Comparison of ENCODE assay signal across 21 mouse cellular contexts in genomic region chr12:51849902-51850301, GRCm38 (mm10). TPM values are rescaled to one million over a fixed set of nuclear protein-coding genes. Genes with fewer than 3 reads are reported as not detected.
DNase-seq lines count a peak whose midpoint lies in the region; ATAC-seq and TF ChIP-seq lines count a peak whose summit lies in the region.
"Had no signal": no experiment of that assay in that cellular context is flagged by ENCODE, and none has a peak within 500 bp of the region (broad histone marks: within the 10 kb centered on the region; RNA-seq: fewer than 3 reads in every experiment).

No protein-coding gene starts in this region.

- no peak overlapping the region for H3K4me3 ChIP-seq in heart, embryonic 13.5 days
- H3K4me3 ChIP-seq in liver, embryonic 14.5 days (ENCODE audit: insufficient read depth in 1 of 2, low read depth in 2 of 2, low read length in 2 of 2): peak overlapping the region in 1 of 2 experiments; percentile 15; a peak in 2 of 4 replicates
- H3K4me3 ChIP-seq: embryonic facial prominence, embryonic 12.5 days; heart, embryonic 15.5 days; kidney, embryonic 15.5 days; midbrain, embryonic 13.5 days; neural tube, embryonic 12.5 days had no signal

- H3K9me3 ChIP-seq in heart, embryonic 13.5 days: no peaks in the 10 kb centered on the region
- H3K9me3 ChIP-seq in liver, embryonic 14.5 days (ENCODE audit: control insufficient read depth, low read length): no peaks in the 10 kb centered on the region
- H3K9me3 ChIP-seq: embryonic facial prominence, embryonic 12.5 days; heart, embryonic 15.5 days; kidney, embryonic 15.5 days; midbrain, embryonic 13.5 days; neural tube, embryonic 12.5 days had no signal

- peaks cover 4% of the 10 kb centered on the region; the same call in 1 of the 2 replicates for H3K4me1 ChIP-seq in heart, embryonic 13.5 days
- peaks cover 49% of the 10 kb centered on the region in 2 experiments for H3K4me1 ChIP-seq in liver, embryonic 14.5 days (replicated peaks; ENCODE audit: control insufficient read depth in 2 of 2, insufficient read depth in 2 of 2, low read length in 1 of 2)
- H3K4me1 ChIP-seq: embryonic facial prominence, embryonic 12.5 days; midbrain, embryonic 13.5 days; neural tube, embryonic 12.5 days had no signal

- no peak overlapping the region for H3K27ac ChIP-seq in heart, embryonic 13.5 days (replicated peaks)
- peak overlapping the region; percentile 88 for H3K27ac ChIP-seq in liver, embryonic 14.5 days
- H3K27ac ChIP-seq: embryonic facial prominence, embryonic 12.5 days; heart, embryonic 15.5 days; kidney, embryonic 15.5 days; midbrain, embryonic 13.5 days; neural tube, embryonic 12.5 days had no signal

- TF ChIP-seq CTCF in liver, embryonic 14.5 days (IDR thresholded peaks at IDR 0.05; ENCODE audit: low read depth): no peak

- TF ChIP-seq EP300 in liver, embryonic 14.5 days (IDR thresholded peaks at IDR 0.05; ENCODE audit: low read depth): peak; percentile 63; the same call in 1 of the 2 replicates

- no peak for ATAC-seq in heart, embryonic 13.5 days (ENCODE audit: extremely low read depth, insufficient number of reproducible peaks, low FRiP score, low TSS enrichment)
- peak; percentile 27; the same call in 1 of the 2 replicates for ATAC-seq in erythroid progenitor cell, adult 5-6 weeks (replicated peaks; ENCODE audit: low FRiP score, poor library complexity, severe bottlenecking)
- ATAC-seq in liver, embryonic 14.5 days (ENCODE audit: insufficient read depth): peak; percentile 31; the same call in 1 of the 2 replicates
- ATAC-seq: CD4-positive, CD25-positive, alpha-beta regulatory T cell, adult 4 months; forebrain, embryonic 16.5 days; hindbrain, embryonic 16.5 days; intestine, postnatal 0 days; midbrain, embryonic 13.5 days had no signal

- 57% methylated on average over 2 of the region's 2 CpGs for WGBS in heart, embryonic 13.5 days
- WGBS in liver, embryonic 14.5 days (ENCODE audit: insufficient replicate concordance): 3% methylated on average over 2 of the region's 2 CpGs

- no peaks in the 10 kb centered on the region for H3K36me3 ChIP-seq in heart, embryonic 13.5 days
- H3K36me3 ChIP-seq in liver, embryonic 14.5 days (replicated peaks; ENCODE audit: control insufficient read depth, insufficient read depth, low read depth): no peaks in the 10 kb centered on the region
- H3K36me3 ChIP-seq: embryonic facial prominence, embryonic 12.5 days; heart, embryonic 15.5 days; kidney, embryonic 15.5 days; midbrain, embryonic 13.5 days; neural tube, embryonic 12.5 days had no signal

- H3K4me2 ChIP-seq in heart, embryonic 13.5 days: peak overlapping the region; percentile 24; the same call in 1 of the 2 replicates
- peak overlapping the region; percentile 53 for H3K4me2 ChIP-seq in liver, embryonic 14.5 days (ENCODE audit: low read depth)
- H3K4me2 ChIP-seq: embryonic facial prominence, embryonic 12.5 days; heart, embryonic 15.5 days; kidney, embryonic 15.5 days; midbrain, embryonic 13.5 days; neural tube, embryonic 12.5 days had no signal

- DNase-seq in heart, postnatal 36 days: no peak
- peak in 1 of 3 experiments; percentile 59 for DNase-seq in liver, embryonic 14.5 days (ENCODE audit: low read depth in 3 of 3, low spot score in 3 of 3)
- DNase-seq in right cerebral cortex, postnatal 4 days: no peak
- DNase-seq in gastrocnemius, postnatal 14 days: no peak
- no peak for DNase-seq in urinary bladder, postnatal 25 days (ENCODE audit: low spot score)
- DNase-seq in thymus, postnatal 14 days: no peak
- DNase-seq: cerebellum, adult 9-10 months; heart, adult 11 months; lung, adult 2 months; spleen, adult 18-20 months had no signal

- H3K27me3 ChIP-seq in heart, embryonic 13.5 days (replicated peaks): no peaks in the 10 kb centered on the region
- no peaks in the 10 kb centered on the region for H3K27me3 ChIP-seq in liver, embryonic 14.5 days (ENCODE audit: control insufficient read depth, insufficient read depth, low read length)
- H3K27me3 ChIP-seq: embryonic facial prominence, embryonic 12.5 days; heart, embryonic 15.5 days; kidney, embryonic 15.5 days; midbrain, embryonic 13.5 days; neural tube, embryonic 12.5 days had no signal

- intact Hi-C loops in heart, postnatal 36 days (cut with DNase I): loop anchor here (5.0 kb wide), 1 partner anchor 752 kb away; no protein-coding TSS in a partner anchor
- intact Hi-C loops in gastrocnemius, postnatal 14 days (cut with DNase I; ENCODE audit: low total_unique reads): no loop called here

- H3K9ac ChIP-seq in heart, embryonic 13.5 days: no peak overlapping the region
- H3K9ac ChIP-seq in liver, embryonic 14.5 days (replicated peaks): peak overlapping the region; percentile 52
- H3K9ac ChIP-seq: embryonic facial prominence, embryonic 12.5 days; heart, embryonic 15.5 days; kidney, embryonic 15.5 days; midbrain, embryonic 13.5 days; neural tube, embryonic 12.5 days had no signal

RNA-seq across cellular contexts. Expression of gene Hectd1, which starts 20.6 kb away (rescaled TPM):
- polyA plus RNA-seq in heart, embryonic 13.5 days (2015; fragmentation: Nextera tagmentation; extraction: Ambion mirVana): 28.7 and 32.0 TPM in 2 replicates
- total RNA-seq in heart, postnatal 36 days (2021): 10 to 100 TPM; 83.2 to 88.7 TPM
- total RNA-seq in erythroid progenitor cell, adult 5-6 weeks (2015; ENCODE audit: low replicate concordance): 83.3 and 96.0 TPM in 2 replicates
- total RNA-seq in erythroid progenitor cell, adult 5-6 weeks (2017; ENCODE audit: low replicate concordance): 139 and 142 TPM in 2 replicates
- 17.9 and 22.3 TPM in 2 replicates for polyA plus RNA-seq in liver, embryonic 14.5 days (2012; rRNA removed)
- polyA plus RNA-seq in liver, embryonic 14.5 days (2014; fragmentation: Nextera tagmentation; extraction: Ambion mirVana): 22.1 and 25.2 TPM in 2 replicates
- total RNA-seq in gastrocnemius, postnatal 14 days (2021): 10 to 100 TPM; 79.2 to 97.2 TPM
